Mouse (Mus musculus) heart, embryonic 15.5 days (tissue): ENCODE measurements at regions not wholly inside any gene's neighbourhood (a gene's known extent, or its start where the extent isn't known, plus 50 kb on each side); places are given as distances from the start of the nearest gene placed in this dataset.

Experiments used
- ATAC-seq: fragments of 200-750 bp; cut with Nextera tagmentation; replicated peaks from 2 replicates; pipeline ENCODE4 v1.8.0; 2017; ENCODE audit warnings: low read depth, moderate TSS enrichment; ENCODE audit not compliant: insufficient number of reproducible peaks, insufficient read depth, low FRiP score
- H3K27ac ChIP-seq: fragments of 300-500 bp; sonication (generic); 2 replicates; pipeline ENCODE4 v1.5.1; 2015; ENCODE audit warnings: mild to moderate bottlenecking, inconsistent platforms
- H3K27me3 ChIP-seq: fragments of 300-500 bp; sonication (generic); 2 replicates; pipeline ENCODE4 v1.6.1; 2015; ENCODE audit warnings: inconsistent platforms
- H3K36me3 ChIP-seq: fragments of 300-500 bp; sonication (generic); 2 replicates; pipeline ENCODE4 v1.6.1; 2015; ENCODE audit warnings: mild to moderate bottlenecking, inconsistent platforms
- H3K4me1 ChIP-seq: fragments of 300-500 bp; sonication (generic); replicated peaks from 2 replicates; pipeline ENCODE4 v1.6.1; 2015; ENCODE audit warnings: inconsistent platforms
- H3K4me2 ChIP-seq: fragments of 300-500 bp; sonication (generic); 2 replicates; pipeline ENCODE4 v1.6.1; 2015; ENCODE audit warnings: inconsistent platforms, mild to moderate bottlenecking, moderate library complexity
- H3K4me3 ChIP-seq: fragments of 300-500 bp; sonication (generic); 2 replicates; pipeline ENCODE4 v1.5.1; 2015; ENCODE audit warnings: mild to moderate bottlenecking, inconsistent platforms
- H3K9ac ChIP-seq: fragments of 300-500 bp; sonication (generic); 2 replicates; pipeline ENCODE4 v1.6.1; 2015; ENCODE audit warnings: mild to moderate bottlenecking, inconsistent platforms
- H3K9me3 ChIP-seq: fragments of 300-500 bp; sonication (generic); replicated peaks from 2 replicates; pipeline ENCODE4 v1.6.1; 2016; ENCODE audit warnings: inconsistent platforms
- WGBS: fragments of 180-500 bp; shearing (Covaris S2); methylation state at CpG from one replicate; pipeline ENCODE4 v1.1.7; 2015; ENCODE audit warnings: mixed read lengths; 5-methylcytosine and 5-hydroxymethylcytosine counted together

DNA sequence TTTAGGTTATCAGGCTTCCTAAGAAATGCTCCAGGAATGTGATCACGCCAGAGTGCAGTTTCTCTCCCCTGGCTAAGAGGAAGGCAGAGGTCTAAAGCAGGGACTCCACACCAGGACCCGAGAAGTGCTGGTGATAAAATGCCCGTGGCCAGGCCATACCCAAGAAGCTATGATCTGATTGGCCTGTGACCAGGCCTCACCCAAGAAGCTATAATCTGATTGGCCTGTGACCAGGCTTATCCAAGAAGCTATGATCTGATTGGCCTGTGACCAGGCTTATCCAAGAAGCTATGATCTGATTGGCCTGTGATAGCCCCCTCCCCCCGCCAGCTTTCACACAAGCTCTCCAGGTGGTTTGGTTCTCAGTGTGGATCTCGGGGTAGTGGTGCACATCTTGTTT, 726.7 kb upstream of the Car8 start:
- Histone ChIP-seq H3K27ac (no peak overlapping the region), H3K4me2 (no peak overlapping the region), H3K9me3 (no peaks in the 10 kb centered on the region), H3K4me3 (no peak overlapping the region), H3K36me3 (no peaks in the 10 kb centered on the region), H3K9ac (no peak overlapping the region), H3K27me3 (no peaks in the 10 kb centered on the region), H3K4me1 (peaks cover 9% of the 10 kb centered on the region)
- WGBS = 61% methylated on average over 5 of the region's 5 CpGs
- ATAC-seq = peak; percentile 55; the same call in 1 of the 2 replicates

DNA sequence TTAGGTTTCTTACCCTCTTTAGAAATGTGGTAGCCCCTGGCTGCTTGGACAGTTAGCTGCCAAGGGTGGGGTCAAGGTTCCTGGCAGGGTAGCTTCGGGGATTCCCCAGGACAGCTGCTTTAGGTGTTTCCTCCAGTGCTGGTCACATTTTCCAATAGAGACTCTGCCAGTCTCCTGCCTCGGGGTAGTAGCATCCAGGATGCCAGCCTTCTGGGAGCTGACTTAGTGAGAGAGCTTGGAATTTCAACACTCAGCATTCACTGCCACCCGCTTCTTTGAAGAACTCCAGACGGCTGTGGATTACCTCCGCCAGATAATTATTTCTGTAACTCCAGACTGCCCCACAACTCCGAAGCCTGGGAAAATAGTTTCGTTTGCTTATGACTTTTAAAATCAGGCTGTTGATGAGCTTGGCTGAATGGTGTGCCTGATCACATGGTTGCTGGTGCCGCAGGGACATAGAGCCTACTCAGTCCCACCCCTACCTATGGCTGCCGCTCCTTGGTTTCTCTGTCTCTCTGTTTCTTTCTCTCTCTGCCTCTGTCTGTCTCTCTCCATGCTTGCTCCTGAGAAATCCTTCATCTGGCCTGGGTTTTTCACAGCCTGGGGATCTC, 724.2 kb upstream of the Car8 start:
- ATAC-seq = peak; percentile 48
- Histone ChIP-seq H3K27me3 (no peaks in the 10 kb centered on the region), H3K4me3 (peak overlapping the region; percentile 8; the same call in 1 of the 2 replicates), H3K9ac (no peak overlapping the region), H3K27ac (peak overlapping the region; percentile 57), H3K36me3 (no peaks in the 10 kb centered on the region), H3K4me1 (peaks cover 9% of the 10 kb centered on the region), H3K9me3 (no peaks in the 10 kb centered on the region), H3K4me2 (peak overlapping the region; percentile 47)
- WGBS = 18% methylated on average over 9 of the region's 9 CpGs

DNA sequence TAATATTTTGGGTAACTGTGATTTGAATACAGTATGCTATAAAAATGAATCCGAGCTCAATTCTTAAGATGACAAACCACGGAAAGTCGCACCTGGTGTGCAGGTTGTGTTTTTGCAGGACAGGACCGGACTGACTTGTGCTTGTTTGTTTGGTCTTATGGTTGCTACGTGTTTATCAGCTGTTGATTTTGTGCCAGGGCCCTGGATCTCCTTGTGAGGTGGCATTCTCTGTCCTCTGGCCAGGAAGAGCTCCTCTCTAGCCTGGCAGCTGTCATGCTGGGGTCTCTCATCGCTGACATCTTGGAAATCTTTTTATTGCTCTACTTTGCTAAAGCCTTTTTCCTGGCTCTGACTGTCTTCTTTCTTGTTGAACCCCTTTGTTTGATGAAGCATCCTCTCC, 723.0 kb upstream of the Car8 start:
- no peak overlapping the region for H3K9ac ChIP-seq
- H3K4me1 ChIP-seq = peaks cover 16% of the 10 kb centered on the region
- H3K36me3 ChIP-seq = no peaks in the 10 kb centered on the region
- no peak overlapping the region for H3K27ac ChIP-seq
- H3K4me2 ChIP-seq = no peak overlapping the region
- H3K4me3 ChIP-seq = no peak overlapping the region
- H3K9me3 ChIP-seq = no peaks in the 10 kb centered on the region
- WGBS = 75% methylated on average over 6 of the region's 6 CpGs
- no peak for ATAC-seq
- H3K27me3 ChIP-seq = no peaks in the 10 kb centered on the region

DNA sequence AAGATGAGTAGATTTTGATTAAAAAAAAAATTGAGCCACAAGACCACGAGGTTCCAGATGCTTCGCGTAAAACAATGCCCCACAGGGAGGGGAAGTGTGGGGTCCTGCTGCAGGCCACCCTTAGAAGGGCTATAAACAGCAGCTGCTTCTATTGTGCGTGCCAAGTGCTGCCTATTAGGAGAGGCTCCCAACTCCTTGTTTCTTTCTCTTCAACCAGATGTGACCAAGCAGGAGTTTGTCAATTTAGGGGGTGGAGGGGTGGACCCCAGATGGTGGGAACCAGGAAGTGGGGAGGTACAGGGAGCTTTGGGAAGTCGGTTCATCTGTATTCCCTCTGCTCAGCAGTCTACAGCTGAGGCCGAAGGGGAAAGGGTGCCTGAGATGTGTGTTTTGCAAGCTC, 718.9 kb upstream of the Car8 start:
- Histone ChIP-seq H3K4me2 (no peak overlapping the region), H3K27ac (no peak overlapping the region), H3K9me3 (no peaks in the 10 kb centered on the region), H3K4me1 (peaks cover 31% of the 10 kb centered on the region), H3K27me3 (no peaks in the 10 kb centered on the region), H3K9ac (no peak overlapping the region), H3K36me3 (no peaks in the 10 kb centered on the region), H3K4me3 (no peak overlapping the region)
- no peak for ATAC-seq
- 31% methylated on average over 6 of the region's 6 CpGs for WGBS

DNA sequence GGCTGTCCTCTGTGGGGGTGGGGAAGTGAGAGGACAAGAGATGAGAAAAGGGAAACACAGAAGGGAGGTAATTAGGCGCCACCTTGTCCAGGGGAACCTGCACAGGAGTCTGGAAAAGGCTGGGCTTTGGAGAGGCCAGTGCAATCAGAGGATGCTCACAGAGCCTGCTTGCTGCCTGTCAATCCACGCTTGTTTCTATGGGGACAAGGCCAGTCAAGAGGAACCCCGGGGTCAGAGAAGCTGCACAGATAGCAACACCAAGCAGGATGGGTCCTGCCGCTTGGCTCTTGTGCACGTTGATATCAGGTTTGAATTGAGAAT, 718.1 kb upstream of the Car8 start:
- Histone ChIP-seq H3K9me3 (no peaks in the 10 kb centered on the region), H3K36me3 (no peaks in the 10 kb centered on the region), H3K4me3 (no peak overlapping the region), H3K27ac (no peak overlapping the region), H3K4me1 (peaks cover 30% of the 10 kb centered on the region), H3K27me3 (no peaks in the 10 kb centered on the region), H3K4me2 (no peak overlapping the region), H3K9ac (no peak overlapping the region)
- WGBS = 57% methylated on average over 5 of the region's 5 CpGs
- ATAC-seq = no peak

DNA sequence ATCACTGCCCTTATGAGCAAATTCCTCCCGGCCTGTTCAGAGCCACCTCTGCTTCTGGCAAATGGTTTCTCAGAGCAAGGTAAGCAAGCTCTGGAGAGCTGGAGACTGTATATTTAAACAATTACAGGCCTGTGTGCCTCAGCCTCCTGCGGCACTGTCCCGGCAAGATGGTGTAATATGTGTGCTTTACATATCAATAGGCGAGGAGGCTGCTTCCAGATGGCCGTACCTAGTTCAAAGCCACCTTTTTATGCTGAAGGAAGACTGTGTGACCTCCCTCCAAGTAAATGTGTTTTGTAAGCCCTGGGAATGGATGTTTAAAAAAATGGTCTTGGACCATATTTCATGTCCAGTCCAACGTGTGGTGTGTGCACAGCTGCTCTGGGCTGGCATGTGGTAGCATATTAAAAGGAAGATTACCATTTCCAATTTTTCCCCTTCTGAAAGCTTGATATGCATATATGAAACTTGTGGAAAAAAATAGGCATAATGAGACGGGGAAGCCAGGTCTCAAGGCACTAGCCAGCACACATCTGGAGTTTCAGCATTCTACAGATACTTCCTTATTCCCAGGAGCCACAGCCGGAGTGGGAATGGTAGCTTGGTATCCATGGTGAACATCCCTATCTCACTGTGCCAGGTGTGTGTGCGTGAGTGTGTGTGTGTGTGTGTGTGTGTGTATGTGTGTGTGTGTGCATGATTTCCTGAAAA, 717.6 kb upstream of the Car8 start:
- no peak overlapping the region for H3K9ac ChIP-seq
- H3K36me3 ChIP-seq = no peaks in the 10 kb centered on the region
- ATAC-seq = no peak
- H3K27me3 ChIP-seq = no peaks in the 10 kb centered on the region
- H3K9me3 ChIP-seq = no peaks in the 10 kb centered on the region
- 81% methylated on average over 9 of the region's 9 CpGs for WGBS
- H3K27ac ChIP-seq = no peak overlapping the region
- peaks cover 30% of the 10 kb centered on the region for H3K4me1 ChIP-seq
- no peak overlapping the region for H3K4me3 ChIP-seq
- H3K4me2 ChIP-seq = no peak overlapping the region

DNA sequence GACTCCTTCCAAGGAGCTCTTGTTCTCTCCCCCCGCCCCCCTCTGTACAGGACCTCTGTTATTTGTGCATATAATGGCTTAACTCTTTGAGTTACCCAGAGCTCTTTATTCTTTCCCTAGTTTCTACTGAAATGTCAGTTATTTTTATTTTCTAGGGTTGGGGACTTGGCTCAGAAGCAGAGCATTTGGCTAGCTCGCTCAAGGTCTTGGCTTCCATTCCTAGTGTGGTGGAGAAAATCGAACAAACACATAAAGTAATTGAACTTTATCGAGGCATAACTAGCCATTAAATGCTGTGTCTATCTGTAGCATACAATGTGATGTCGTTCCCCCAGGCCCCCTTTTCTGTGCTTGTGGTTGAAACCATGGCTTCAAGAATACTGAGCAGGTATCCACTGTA, 716.5 kb upstream of the Car8 start:
- H3K4me3 ChIP-seq = no peak overlapping the region
- no peaks in the 10 kb centered on the region for H3K9me3 ChIP-seq
- H3K4me2 ChIP-seq = no peak overlapping the region
- WGBS = 79% methylated on average over 5 of the region's 5 CpGs
- H3K36me3 ChIP-seq = no peaks in the 10 kb centered on the region
- no peaks in the 10 kb centered on the region for H3K27me3 ChIP-seq
- peaks cover 30% of the 10 kb centered on the region for H3K4me1 ChIP-seq
- peak overlapping the region; percentile 95; the same call in 1 of the 2 replicates for H3K27ac ChIP-seq
- ATAC-seq = no peak
- no peak overlapping the region for H3K9ac ChIP-seq

DNA sequence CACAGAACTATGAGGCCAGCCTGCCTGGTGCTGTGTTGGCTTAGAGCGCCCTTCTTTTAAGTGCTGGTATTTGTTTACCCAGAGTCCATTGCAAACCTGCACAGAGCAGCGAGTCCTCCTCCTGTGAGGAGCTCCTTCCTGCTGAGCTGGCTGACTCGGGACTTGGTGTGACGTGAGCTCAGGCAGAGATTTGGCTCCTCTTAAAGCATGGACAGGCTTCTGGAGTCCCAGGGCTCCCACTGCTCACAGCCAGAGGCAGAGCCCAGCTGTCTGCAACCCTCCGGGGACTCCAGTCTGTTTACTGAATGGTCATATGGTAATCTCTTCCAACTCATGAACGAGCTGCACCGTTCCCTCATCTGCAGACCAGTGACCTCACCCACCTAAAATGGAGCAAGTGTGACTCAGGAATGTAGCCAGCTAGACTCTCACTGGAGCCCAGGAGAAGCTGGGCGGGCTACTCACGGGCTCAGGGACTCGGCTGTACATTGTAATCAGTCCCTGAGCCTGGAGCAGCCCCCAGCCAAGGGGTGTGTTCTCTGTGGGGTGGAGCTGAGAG, 715.6 kb upstream of the Car8 start:
- Histone ChIP-seq H3K4me2 (peak overlapping the region; percentile 57), H3K4me1 (peaks cover 30% of the 10 kb centered on the region), H3K9ac (peak overlapping the region; percentile 41), H3K36me3 (no peaks in the 10 kb centered on the region), H3K4me3 (peak overlapping the region; percentile 27), H3K27me3 (no peaks in the 10 kb centered on the region), H3K27ac (peak overlapping the region; percentile 95), H3K9me3 (no peaks in the 10 kb centered on the region)
- peak; percentile 89 for ATAC-seq
- WGBS = 7% methylated on average over 10 of the region's 10 CpGs

DNA sequence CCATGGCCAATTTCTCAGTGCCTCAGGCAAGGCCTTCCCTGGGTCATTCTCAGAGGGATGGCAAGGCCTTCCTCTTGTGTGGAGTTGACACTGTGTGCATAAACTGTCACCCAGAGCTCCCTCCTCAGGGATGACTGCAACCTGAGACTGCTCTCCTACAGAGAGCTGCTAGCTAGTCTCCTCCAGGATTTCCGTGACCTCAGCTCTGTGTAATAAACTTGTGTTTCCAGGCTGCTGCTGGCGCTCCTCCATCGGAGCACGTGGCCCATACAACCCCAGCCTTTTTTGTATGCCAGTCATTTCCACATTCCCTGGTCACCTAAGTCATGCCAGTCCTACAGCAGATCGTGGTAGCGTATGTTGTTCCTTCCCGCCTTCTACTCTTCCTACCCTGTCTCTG, 714.3 kb upstream of the Car8 start:
- no peaks in the 10 kb centered on the region for H3K9me3 ChIP-seq
- ATAC-seq = no peak
- H3K36me3 ChIP-seq = no peaks in the 10 kb centered on the region
- WGBS = 84% methylated on average over 7 of the region's 7 CpGs
- H3K27ac ChIP-seq = peak overlapping the region; percentile 95
- H3K4me2 ChIP-seq = no peak overlapping the region
- no peak overlapping the region for H3K9ac ChIP-seq
- no peak overlapping the region for H3K4me3 ChIP-seq
- no peaks in the 10 kb centered on the region for H3K27me3 ChIP-seq
- H3K4me1 ChIP-seq = peaks cover 30% of the 10 kb centered on the region

DNA sequence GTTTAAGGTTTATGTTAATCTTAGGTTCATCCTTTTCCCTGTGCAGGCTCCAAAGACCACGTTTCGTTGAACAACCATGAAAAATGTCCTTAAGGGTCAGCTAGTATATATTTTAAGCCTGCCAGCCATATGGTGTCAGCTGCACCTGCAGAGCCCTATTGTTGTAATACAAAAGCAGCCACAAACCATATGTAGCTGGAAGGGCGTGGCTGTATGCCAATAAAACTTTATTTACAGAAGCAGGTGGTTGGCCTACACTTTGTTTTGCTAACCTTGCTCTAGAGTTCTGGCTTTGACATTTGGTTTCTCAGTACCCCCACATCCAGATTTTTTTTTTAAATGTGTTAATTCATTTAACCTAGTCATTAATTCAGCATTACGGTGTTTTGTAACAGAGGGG, 711.1 kb upstream of the Car8 start:
- peaks cover 20% of the 10 kb centered on the region for H3K4me1 ChIP-seq
- no peak overlapping the region for H3K4me3 ChIP-seq
- WGBS = 82% methylated on average over 4 of the region's 4 CpGs
- H3K36me3 ChIP-seq = no peaks in the 10 kb centered on the region
- no peaks in the 10 kb centered on the region for H3K27me3 ChIP-seq
- H3K9ac ChIP-seq = no peak overlapping the region
- ATAC-seq = no peak
- H3K9me3 ChIP-seq = no peaks in the 10 kb centered on the region
- H3K4me2 ChIP-seq = no peak overlapping the region
- no peak overlapping the region for H3K27ac ChIP-seq

DNA sequence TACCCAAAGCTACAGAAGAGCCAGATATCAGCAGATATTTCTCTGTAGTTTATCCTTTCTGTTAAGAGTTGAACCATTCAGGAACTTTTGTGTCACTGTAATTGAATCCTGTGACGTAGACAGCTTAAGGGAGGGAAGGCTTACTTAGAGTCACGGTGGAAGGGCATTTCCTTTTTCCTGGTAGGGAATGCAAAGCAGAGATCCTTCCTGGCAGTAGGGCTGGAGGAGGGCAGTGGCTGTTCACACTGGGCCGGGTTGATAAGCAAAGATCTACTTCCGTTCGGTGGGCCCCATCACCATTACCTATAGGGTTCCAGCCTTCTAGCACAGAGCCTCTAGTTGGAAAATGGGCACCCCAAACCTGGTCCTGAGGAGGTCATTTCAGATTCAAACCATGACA, 710.7 kb upstream of the Car8 start:
- Histone ChIP-seq H3K4me1 (peaks cover 16% of the 10 kb centered on the region), H3K9me3 (no peaks in the 10 kb centered on the region), H3K36me3 (no peaks in the 10 kb centered on the region), H3K4me2 (no peak overlapping the region), H3K9ac (no peak overlapping the region), H3K27me3 (no peaks in the 10 kb centered on the region), H3K4me3 (no peak overlapping the region), H3K27ac (no peak overlapping the region)
- ATAC-seq = no peak
- 40% methylated on average over 5 of the region's 5 CpGs for WGBS

DNA sequence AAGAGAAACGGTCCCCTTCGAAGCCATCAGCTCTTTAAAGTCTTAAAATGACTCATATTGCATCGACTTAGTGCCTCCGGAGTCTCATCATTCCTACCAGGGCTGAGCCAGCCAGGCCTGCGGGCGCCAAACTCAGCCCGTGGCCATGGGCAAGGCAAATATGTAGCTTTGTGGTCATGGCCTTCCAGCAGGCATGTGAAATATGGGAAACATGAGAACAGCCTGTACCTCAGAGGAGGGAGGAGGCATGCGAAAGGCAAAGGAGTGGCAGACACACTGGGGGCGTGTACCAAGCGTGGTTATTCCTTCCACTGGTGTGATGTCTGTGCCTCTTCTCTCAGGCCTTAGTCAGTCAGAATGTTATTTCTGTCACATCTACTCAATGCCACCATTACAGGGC, 706.3 kb upstream of the Car8 start:
- WGBS = 86% methylated on average over 10 of the region's 10 CpGs
- H3K4me2 ChIP-seq = no peak overlapping the region
- H3K9me3 ChIP-seq = no peaks in the 10 kb centered on the region
- H3K4me3 ChIP-seq = no peak overlapping the region
- ATAC-seq = no peak
- no peaks in the 10 kb centered on the region for H3K4me1 ChIP-seq
- no peak overlapping the region for H3K27ac ChIP-seq
- no peaks in the 10 kb centered on the region for H3K27me3 ChIP-seq
- H3K9ac ChIP-seq = no peak overlapping the region
- no peaks in the 10 kb centered on the region for H3K36me3 ChIP-seq
